Mouse (Mus musculus) T-cell, adult 2 months (primary cell): ENCODE results near the gene Rb1.

Source experiments
- DNase-seq: peaks from one replicate; pipeline ENCODE4 v3.0.0; 2022; ENCODE audit warnings: low spot score

Gene Rb1

GRCm38 (mm10) chr14:73334926-73335805 lies 9.5 kb upstream of the Rb1 start:
- no peak for DNase-seq

GRCm38 (mm10) chr14:73333880-73334279 lies 8.3 kb upstream of the Rb1 start:
- DNase-seq: peak; percentile 17

- no peak for DNase-seq
These were observed 5.8 kb upstream of the Rb1 start for GRCm38 (mm10) chr14:73331386-73331785.

GRCm38 (mm10) chr14:73329871-73330270 lies 4.2 kb upstream of the Rb1 start:
- DNase-seq: no peak

- DNase-seq: peak; percentile 6
These were observed 889 bp upstream of the Rb1 start for GRCm38 (mm10) chr14:73326511-73326910.

- peak; percentile 43 for DNase-seq
These were observed 777 bp downstream of the Rb1 start for GRCm38 (mm10) chr14:73324634-73325455.

- DNase-seq: no peak
These were observed 1.7 kb downstream of the Rb1 start for GRCm38 (mm10) chr14:73323965-73324364.

GRCm38 (mm10) chr14:73322142-73322541 lies 3.5 kb downstream of the Rb1 start:
- DNase-seq: no peak

GRCm38 (mm10) chr14:73316933-73317332 lies 8.7 kb downstream of the Rb1 start:
- DNase-seq: no peak

GRCm38 (mm10) chr14:73313864-73314263 lies 11.8 kb downstream of the Rb1 start:
- no peak for DNase-seq

- no peak for DNase-seq
These were observed 12.2 kb downstream of the Rb1 start for GRCm38 (mm10) chr14:73313396-73313795.

GRCm38 (mm10) chr14:73312909-73313308 lies 12.7 kb downstream of the Rb1 start:
- no peak for DNase-seq

GRCm38 (mm10) chr14:73307490-73307889 lies 18.1 kb downstream of the Rb1 start:
- no peak for DNase-seq

- DNase-seq: peak; percentile 56
These were observed 22.4 kb downstream of the Rb1 start for GRCm38 (mm10) chr14:73303193-73303592.

- no peak for DNase-seq
These were observed 23.8 kb downstream of the Rb1 start for GRCm38 (mm10) chr14:73301856-73302255.

- no peak for DNase-seq
These were observed 30.1 kb downstream of the Rb1 start for GRCm38 (mm10) chr14:73295512-73295911.

- no peak for DNase-seq
These were observed 32.0 kb downstream of the Rb1 start for GRCm38 (mm10) chr14:73293616-73294015.

- no peak for DNase-seq
These were observed 33.2 kb downstream of the Rb1 start for GRCm38 (mm10) chr14:73292434-73292833.

GRCm38 (mm10) chr14:73289915-73290314 lies 35.7 kb downstream of the Rb1 start:
- DNase-seq: peak; percentile 33

- no peak for DNase-seq
These were observed 44.6 kb downstream of the Rb1 start for GRCm38 (mm10) chr14:73280996-73281395.

- DNase-seq: no peak
These were observed 46.5 kb downstream of the Rb1 start for GRCm38 (mm10) chr14:73279096-73279495.

GRCm38 (mm10) chr14:73271807-73272206 lies 53.8 kb downstream of the Rb1 start:
- DNase-seq: no peak

GRCm38 (mm10) chr14:73266166-73266565 lies 59.5 kb downstream of the Rb1 start:
- peak; percentile 37 for DNase-seq
